Mouse (Mus musculus): ENCODE data around the gene Fkbp8.

The Fkbp8 gene

DNA sequence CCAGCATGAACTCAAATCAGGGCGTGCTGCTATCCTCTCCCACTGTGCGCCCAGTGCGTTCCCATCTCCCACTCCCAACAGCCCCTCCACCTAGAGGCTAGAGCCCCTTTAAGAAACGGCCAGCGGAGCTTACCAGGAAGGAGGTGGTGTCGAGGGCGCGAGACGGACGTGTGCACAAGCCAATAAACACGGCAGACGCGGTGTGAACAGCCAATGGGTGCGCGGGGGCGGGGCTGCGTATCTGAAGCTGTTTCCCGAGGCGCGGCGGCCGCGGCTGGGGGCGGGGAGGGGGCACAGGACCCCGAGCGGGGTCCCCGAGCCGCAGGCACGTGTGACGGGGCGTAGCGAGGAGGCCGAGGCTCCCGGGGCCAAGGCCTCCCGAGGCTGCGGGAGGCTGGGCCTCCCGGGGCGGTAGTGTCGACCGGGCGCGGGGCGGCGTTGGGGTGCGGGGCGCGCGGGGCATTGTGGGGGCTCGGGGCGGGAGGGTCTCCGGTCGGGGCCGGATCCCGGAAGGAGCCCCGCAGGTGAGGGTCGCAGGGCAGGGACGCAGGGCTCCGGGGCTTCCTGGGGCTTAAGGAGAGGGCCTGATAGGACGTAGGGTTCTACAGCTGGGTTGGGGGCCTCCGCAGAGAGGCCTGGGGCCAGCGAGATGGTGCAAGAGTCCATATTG, at the start of gene Fkbp8, which contains the start of gene Kxd1:
Gene Fkbp8, plus strand, starts transcription at position 213 of the 670 bp plus-strand sequence.
Gene Kxd1, minus strand, starts transcription at position 445 of the 670 bp plus-strand sequence.
- peak; percentile 97 to 98 for DNase-seq (ENCODE audit: low spot score in 2 of 2)

DNA sequence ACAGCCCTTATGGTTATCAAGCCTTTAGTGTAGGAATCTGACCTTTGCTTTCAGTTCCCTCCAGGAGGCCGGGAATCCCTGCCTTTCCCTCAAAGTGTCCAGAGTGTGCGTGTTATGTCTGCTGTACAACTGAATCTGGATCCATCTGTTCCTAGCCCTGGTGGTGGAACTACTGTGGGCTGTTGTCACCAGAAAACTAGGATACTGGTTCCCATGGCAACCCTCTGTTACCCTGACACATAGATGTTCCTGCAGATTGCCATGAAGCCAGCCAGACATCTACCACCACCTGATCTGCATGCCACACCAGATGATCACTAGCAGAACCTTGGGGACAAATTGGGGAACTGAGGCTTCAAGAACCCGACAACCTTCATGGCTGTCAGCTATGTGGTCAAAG, 45.6 kb upstream of the Fkbp8 start:
- no peak for DNase-seq (ENCODE audit: low spot score in 2 of 2)

DNA sequence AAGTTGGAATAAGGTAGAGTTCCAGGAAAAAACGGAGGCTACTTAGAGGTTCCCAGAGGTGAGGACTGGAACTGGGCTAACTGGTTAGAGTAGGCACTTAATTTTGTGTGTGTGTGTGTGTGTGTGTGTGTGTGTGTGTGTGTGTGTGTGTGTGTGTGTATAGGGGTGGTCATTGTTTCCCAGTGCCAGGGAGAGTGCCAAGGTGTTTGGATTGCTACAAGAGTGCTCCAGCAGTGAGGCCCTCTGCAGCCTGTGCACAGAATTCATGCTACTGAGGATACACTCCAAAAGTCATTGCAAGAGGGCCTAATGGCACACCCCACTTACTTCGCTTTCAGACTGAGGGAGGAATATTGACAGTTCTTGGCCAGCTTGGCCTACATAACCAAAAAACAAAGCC, 44.6 kb upstream of the Fkbp8 start:
- no peak for DNase-seq (ENCODE audit: low spot score in 2 of 2)

DNA sequence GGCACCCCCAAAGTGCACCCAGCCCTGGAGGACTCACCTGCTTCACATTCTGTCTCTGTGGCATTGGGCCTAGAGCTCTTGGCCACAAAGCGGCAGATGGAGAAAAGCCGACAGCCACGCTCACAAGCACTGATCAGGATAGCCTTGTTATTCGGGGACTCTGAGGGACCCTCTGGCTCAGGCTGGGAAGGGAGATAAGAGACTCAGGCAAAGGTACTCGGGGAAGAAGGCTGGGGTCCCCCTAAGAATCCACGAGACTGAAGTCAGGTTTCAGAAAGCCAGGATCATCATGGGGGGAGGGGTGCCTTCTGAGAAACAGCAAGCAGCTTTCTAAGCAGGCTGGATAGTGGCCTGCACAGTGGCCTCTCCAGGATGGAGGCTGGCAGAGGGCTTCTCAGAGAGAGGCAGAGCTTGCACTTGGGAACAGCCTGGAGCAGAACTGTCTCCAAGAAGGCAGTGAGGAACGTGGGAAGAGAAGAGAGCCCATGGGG, 41.3 kb upstream of the Fkbp8 start:
- DNase-seq (ENCODE audit: low spot score in 2 of 2), result no peak

GRCm38 (mm10) chr8:70486941-70487520, 40.5 kb upstream of the Fkbp8 start, which contains the start of gene Tmem59l:
Gene Tmem59l, minus strand, starts transcription at chr8:70487358.
- DNase-seq (ENCODE audit: low spot score in 2 of 2), result no peak

- DNase-seq (ENCODE audit: low spot score in 2 of 2), result no peak
Observed at GRCm38 (mm10) chr8:70487993-70488796, 39.3 kb upstream of the Fkbp8 start.

DNA sequence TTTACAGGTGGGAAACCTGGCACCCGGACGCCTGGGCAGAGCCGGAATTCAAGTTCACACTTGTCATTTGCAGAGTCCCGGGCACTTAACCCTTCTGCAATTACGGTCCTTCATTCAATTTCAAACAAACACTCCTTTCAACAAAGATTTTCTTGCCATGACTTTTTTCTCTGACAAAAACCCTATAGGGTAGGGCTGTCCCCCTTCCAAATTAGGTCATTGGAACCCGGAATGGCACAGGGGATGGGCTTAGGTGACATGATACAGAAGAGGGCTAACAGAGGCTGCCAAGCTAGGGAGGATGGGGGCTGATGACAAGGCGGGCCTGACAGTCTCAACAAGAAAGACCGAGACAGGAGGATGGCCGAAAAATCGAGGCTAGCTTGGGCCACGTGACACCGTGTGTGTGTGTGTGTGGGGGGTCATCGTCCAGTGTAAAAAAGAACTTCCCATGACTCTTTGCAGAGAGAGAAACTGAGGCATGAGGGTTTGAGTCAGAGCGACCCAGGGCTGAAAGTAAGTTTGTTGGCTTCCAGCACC, 38.5 kb upstream of the Fkbp8 start:
- DNase-seq (ENCODE audit: low spot score in 2 of 2), result no peak

- no peak for DNase-seq (ENCODE audit: low spot score in 2 of 2)
Observed at GRCm38 (mm10) chr8:70489576-70489975, 37.9 kb upstream of the Fkbp8 start.

- DNase-seq (ENCODE audit: low spot score in 2 of 2), result no peak
Observed at GRCm38 (mm10) chr8:70490061-70490879, 37.3 kb upstream of the Fkbp8 start.

GRCm38 (mm10) chr8:70490880-70491495, 36.5 kb upstream of the Fkbp8 start:
- no peak for DNase-seq (ENCODE audit: low spot score in 2 of 2)

GRCm38 (mm10) chr8:70492664-70493640, 34.6 kb upstream of the Fkbp8 start, which contains the start of gene Crlf1:
Gene Crlf1, plus strand, starts transcription at chr8:70493158.
- DNase-seq (ENCODE audit: low spot score in 2 of 2), result no peak

GRCm38 (mm10) chr8:70493692-70494415, 33.7 kb upstream of the Fkbp8 start:
- DNase-seq (ENCODE audit: low spot score in 2 of 2), result no peak

GRCm38 (mm10) chr8:70494416-70494945, 33.0 kb upstream of the Fkbp8 start:
- DNase-seq (ENCODE audit: low spot score in 2 of 2), result no peak

DNA sequence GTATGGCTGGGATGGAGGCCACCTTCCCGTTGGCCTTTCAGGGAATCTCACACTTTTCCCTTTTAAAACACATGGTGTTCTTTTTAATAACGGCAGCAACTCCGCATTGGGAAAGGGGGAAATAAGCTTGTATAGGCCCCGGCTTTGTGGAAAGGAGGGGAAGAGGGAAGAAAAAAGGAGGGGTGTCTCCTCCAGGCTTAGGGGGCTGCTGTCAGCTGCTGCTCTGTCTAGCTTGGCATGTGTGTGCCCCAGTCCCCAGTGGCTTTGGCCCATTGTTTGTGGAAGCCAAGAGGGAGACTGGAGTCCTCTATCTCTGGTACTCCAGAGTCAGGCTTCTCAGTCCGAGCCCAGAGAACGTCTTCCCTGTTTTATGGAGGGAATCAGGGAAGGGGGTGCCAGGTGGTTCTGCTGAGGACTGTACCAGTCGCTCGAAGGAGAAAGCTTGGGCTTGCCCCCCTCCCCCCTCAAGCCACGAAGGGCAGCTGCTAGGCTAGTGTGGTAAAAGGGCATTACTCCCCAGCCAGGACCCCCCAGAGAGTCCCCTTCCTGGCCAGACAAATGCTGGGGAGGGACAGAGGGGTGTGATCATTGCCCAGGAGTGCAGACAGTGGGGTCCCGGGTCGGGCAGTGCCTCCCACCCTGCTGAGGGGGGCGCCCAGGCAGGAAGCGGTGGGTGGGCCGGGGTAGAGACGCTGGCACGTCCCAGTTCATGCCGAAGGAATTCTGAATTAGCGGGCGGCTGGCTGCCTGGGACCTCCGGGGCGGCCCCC, 32.3 kb upstream of the Fkbp8 start:
- no peak for DNase-seq (ENCODE audit: low spot score in 2 of 2)

DNA sequence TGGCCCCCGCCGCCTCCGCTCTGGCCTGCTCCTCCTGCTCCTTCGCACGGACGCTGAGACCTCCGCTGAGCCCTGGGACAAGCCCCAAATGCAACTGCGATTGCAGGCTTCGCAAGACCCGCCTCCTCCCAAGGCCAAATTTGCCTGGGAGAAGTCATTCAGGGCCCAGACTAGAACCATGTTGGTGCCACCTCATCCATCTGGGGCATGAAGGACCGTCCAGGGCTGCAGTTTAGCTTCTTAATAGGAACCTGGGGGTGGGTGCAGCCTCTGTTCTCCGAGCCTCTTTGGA, 31.8 kb upstream of the Fkbp8 start:
- DNase-seq (ENCODE audit: low spot score in 2 of 2), result no peak

DNA sequence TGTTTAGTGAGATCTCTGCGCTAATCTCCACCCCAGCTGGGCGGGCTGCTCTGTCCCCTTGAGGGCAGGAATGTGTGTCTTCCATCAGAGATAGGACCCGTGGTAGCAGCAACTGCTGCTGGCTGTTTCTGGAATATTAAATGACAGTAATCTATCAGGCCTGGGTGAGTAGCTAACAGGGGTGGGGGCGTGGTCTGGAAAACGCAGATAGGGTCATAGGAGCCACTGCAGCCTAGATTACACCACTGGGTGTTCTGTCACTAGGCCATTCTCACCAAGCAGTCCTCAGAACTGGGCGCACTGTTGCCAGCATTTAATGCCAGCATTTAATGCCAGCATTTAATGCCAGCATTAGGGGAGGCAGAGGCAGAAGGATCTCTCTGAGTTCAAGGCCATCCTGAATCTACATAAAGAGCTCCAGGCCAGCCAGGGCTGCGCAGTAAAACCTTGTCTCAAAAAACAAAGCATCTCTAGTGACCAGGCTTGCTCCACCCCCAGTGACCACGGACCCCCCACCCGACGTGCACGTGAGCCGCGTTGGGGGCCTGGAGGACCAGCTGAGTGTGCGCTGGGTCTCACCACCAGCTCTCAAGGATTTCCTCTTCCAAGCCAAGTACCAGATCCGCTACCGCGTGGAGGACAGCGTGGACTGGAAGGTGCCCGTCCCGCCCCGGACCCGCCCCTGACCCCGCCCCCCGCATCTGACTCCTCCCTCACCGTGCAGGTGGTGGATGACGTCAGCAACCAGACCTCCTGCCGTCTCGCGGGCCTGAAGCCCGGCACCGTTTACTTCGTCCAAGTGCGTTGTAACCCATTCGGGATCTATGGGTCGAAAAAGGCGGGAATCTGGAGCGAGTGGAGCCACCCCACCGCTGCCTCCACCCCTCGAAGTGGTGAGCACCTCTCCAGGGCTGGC, 26.9 kb upstream of the Fkbp8 start:
- DNase-seq (ENCODE audit: low spot score in 2 of 2), result peak in 1 of 2 experiments; percentile 42

Measured in spleen, postnatal 14 days (tissue).